Mouse (Mus musculus) heart, adult 8-10 months (tissue): Measurements from ENCODE around the gene Lsm12. TPM values are rescaled to one million over a fixed set of nuclear protein-coding genes. Genes with fewer than 3 reads are reported as not detected.

Source experiments
- DNase-seq: peaks from one replicate; pipeline ENCODE4 v3.0.0; 2022; ENCODE audit warnings: low spot score
- microRNA-seq: library from miRNA; unstranded; fragments of <30 nt; microRNA quantifications from one replicate; pipeline ENCODE4 v1.2.0, GENCODE M21; 2022
- total RNA-seq, 4 experiments: library from RNA; stranded (reverse); gene quantifications; 2 replicates each; pipeline ENCODE4 v1.2.4; 2022

Lsm12 gene
- total RNA-seq, 4 experiments from 2014 or later = 45.4 to 51.9 (median 48.8) TPM

DNA sequence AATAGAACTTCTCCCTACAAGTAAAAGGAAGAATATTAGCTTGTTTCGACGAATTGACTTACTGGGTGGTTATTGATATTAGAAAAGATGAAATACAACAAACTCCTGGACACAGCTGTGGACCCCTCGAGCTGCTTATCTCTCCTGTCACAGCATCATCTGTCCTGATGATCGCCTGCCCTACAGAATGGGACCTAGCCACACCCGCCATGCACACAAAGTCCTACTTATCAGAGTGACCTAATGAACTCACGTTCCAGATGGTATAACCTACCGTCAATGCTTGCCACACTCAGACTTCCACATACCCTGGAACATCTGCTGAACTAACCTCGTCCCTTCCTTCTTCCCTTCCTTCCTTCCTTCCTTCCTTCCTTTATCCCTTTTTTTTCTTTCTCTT, 68.9 kb downstream of the Lsm12 start:
- no peak for DNase-seq

Small RNA genes within 50 kb of the gene (microRNA-seq; reads per million reads assigned to microRNA genes)
- gene Mir8101 = 3.1 reads per million, percentile 3 among the genes with 10 or more reads in this experiment

Other genes starting within 250 kb of the Lsm12 start
- gene Sost, start 218.3 kb downstream of the Lsm12 start, total RNA-seq = 1 to 10 TPM in 3 of 4 experiments, under 1 TPM in 1; 0.65 to 1.9 (median 1.2) TPM
- gene Cfap97d1, start 201.0 kb downstream of the Lsm12 start, total RNA-seq = not detected
- gene Dusp3, start 198.3 kb downstream of the Lsm12 start, total RNA-seq = 100 to 1,000 TPM; 107 to 186 (median 147) TPM
- gene Mpp3, start 156.8 kb downstream of the Lsm12 start, total RNA-seq = 1 to 10 TPM in 3 of 4 experiments, under 1 TPM in 1; 0.92 to 2.6 (median 1.5) TPM
- 10 to 100 TPM; 56.7 to 79.2 (median 64.0) TPM for gene Cd300lg, start 143.8 kb downstream of the Lsm12 start, total RNA-seq
- 1 to 10 TPM; 2.6 to 4.7 (median 4.3) TPM for gene Mpp2, start 96.8 kb downstream of the Lsm12 start, total RNA-seq
- not detected for gene Ppy, start 84.0 kb downstream of the Lsm12 start, total RNA-seq
- gene Pyy, start 77.5 kb downstream of the Lsm12 start, total RNA-seq = not detected
- under 1 TPM; 0.14 to 0.30 (median 0.22) TPM for gene Nags, start 39.8 kb downstream of the Lsm12 start, total RNA-seq
- 10 to 100 TPM; 12.7 to 15.5 (median 14.9) TPM for gene Tmem101, start 28.9 kb downstream of the Lsm12 start, total RNA-seq
- gene G6pc3, start 4.3 kb upstream of the Lsm12 start, total RNA-seq = 10 to 100 TPM; 52.2 to 60.3 (median 58.6) TPM
- 100 to 1,000 TPM; 114 to 136 (median 121) TPM for gene Hdac5, start 44.9 kb upstream of the Lsm12 start, total RNA-seq
- under 1 TPM; 0.12 to 0.23 (median 0.18) TPM for gene BC030867, start 63.6 kb upstream of the Lsm12 start, total RNA-seq
- 1 to 10 TPM; 1.3 to 1.6 (median 1.5) TPM for gene Asb16, start 83.4 kb upstream of the Lsm12 start, total RNA-seq
- gene Tmub2, start 99.6 kb upstream of the Lsm12 start, total RNA-seq = 10 to 100 TPM; 27.0 to 28.1 (median 27.6) TPM
- 10 to 100 TPM; 17.7 to 21.1 (median 20.1) TPM for gene Atxn7l3, start 111.3 kb upstream of the Lsm12 start, total RNA-seq
- 10 to 100 TPM; 48.6 to 59.7 (median 52.1) TPM for gene Ubtf, start 134.4 kb upstream of the Lsm12 start, total RNA-seq
- gene Slc4a1, start 180.9 kb upstream of the Lsm12 start, total RNA-seq = 1 to 10 TPM in 2 of 4 experiments, under 1 TPM in 2; 0.19 to 4.5 (median 1.5) TPM
- gene Rundc3a, start 208.1 kb upstream of the Lsm12 start, total RNA-seq = under 1 TPM in 1 of 4 experiments, not detected in 3; 0.16 TPM
- gene Slc25a39, start 222.7 kb upstream of the Lsm12 start, total RNA-seq = 100 to 1,000 TPM; 174 to 204 (median 197) TPM
- 10 to 100 TPM; 76.5 to 84.8 (median 79.6) TPM for gene Grn, start 245.0 kb upstream of the Lsm12 start, total RNA-seq